Mouse (Mus musculus) neural tube, embryonic 13.5 days (tissue): ENCODE results near the gene Mprip. TPM values are rescaled to one million over a fixed set of nuclear protein-coding genes. Genes with fewer than 3 reads are reported as not detected.

Experiments used
- ATAC-seq: fragments of 200-750 bp; cut with Nextera tagmentation; 2 replicates; pipeline ENCODE4 v1.8.0; 2017; ENCODE audit warnings: low read depth, mild to moderate bottlenecking, moderate TSS enrichment, moderate library complexity
- H3K27ac ChIP-seq: fragments of 300-500 bp; sonication (generic); replicated peaks from 2 replicates; pipeline ENCODE4 v1.5.1; 2015; ENCODE audit warnings: moderate library complexity, mild to moderate bottlenecking, inconsistent platforms
- H3K27me3 ChIP-seq: fragments of 300-500 bp; sonication (generic); 2 replicates; pipeline ENCODE4 v1.6.1; 2015; ENCODE audit warnings: mild to moderate bottlenecking, inconsistent platforms
- H3K36me3 ChIP-seq: fragments of 300-500 bp; sonication (generic); 2 replicates; pipeline ENCODE4 v1.6.1; 2015; ENCODE audit warnings: mild to moderate bottlenecking, inconsistent platforms
- H3K4me1 ChIP-seq: fragments of 300-500 bp; sonication (generic); replicated peaks from 2 replicates; pipeline ENCODE4 v1.6.1; 2015; ENCODE audit warnings: inconsistent platforms
- H3K4me2 ChIP-seq: fragments of 300-500 bp; sonication (generic); 2 replicates; pipeline ENCODE4 v1.6.1; 2015; ENCODE audit warnings: inconsistent platforms, mild to moderate bottlenecking, moderate library complexity
- H3K4me3 ChIP-seq: fragments of 300-500 bp; sonication (generic); 2 replicates; pipeline ENCODE4 v1.5.1; 2015; ENCODE audit warnings: mild to moderate bottlenecking, inconsistent platforms
- H3K9ac ChIP-seq: fragments of 300-500 bp; sonication (generic); 2 replicates; pipeline ENCODE4 v1.6.1; 2015; ENCODE audit warnings: moderate library complexity, mild to moderate bottlenecking, inconsistent platforms
- H3K9me3 ChIP-seq: fragments of 300-500 bp; sonication (generic); 2 replicates; pipeline ENCODE4 v1.6.1; 2016; ENCODE audit warnings: inconsistent platforms
- WGBS: fragments of 180-500 bp; shearing (Covaris S2); methylation state at CpG from one replicate; pipeline ENCODE4 v1.1.7; 2015; 5-methylcytosine and 5-hydroxymethylcytosine counted together
- polyA plus RNA-seq: library from polyadenylated mRNA; unstranded; fragments of >200 nt; fragmentation: Nextera tagmentation; extraction: Ambion mirVana; gene quantifications from 2 replicates; pipeline ENCODE4 v1.2.1, GENCODE M21; 2015

The Mprip gene
- polyA plus RNA-seq, 1 experiment from 2014 or later = 73.5 TPM

GRCm38 (mm10) chr11:59695550-59695949, 34.4 kb downstream of the Mprip start:
- peaks cover 20% of the 10 kb centered on the region for H3K4me1 ChIP-seq
- no peak overlapping the region for H3K4me2 ChIP-seq
- ATAC-seq = no peak
- H3K27me3 ChIP-seq = no peaks in the 10 kb centered on the region
- H3K9me3 ChIP-seq = no peaks in the 10 kb centered on the region
- H3K27ac ChIP-seq = no peak overlapping the region
- no peak overlapping the region for H3K4me3 ChIP-seq
- no peak overlapping the region for H3K9ac ChIP-seq
- H3K36me3 ChIP-seq = peaks cover 42% of the 10 kb centered on the region

DNA sequence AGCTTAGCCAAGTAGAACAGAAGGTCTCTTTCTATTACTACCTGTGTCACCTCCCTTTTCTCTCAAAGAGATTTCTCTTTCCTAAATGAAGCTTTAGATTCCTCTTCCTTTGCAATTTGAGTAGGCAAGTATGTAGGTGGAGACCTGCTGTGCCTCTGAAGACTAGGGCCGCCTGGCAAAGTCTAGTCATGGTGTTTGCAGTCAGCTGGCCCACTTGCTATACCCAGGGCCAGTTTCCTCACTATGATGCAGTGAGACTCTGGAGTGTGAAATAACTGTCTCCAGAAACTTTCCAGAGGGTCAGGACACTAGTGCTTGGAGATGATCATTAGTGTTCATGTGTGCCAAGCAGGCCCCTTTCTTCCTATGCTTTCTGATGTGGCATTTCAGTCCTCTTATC, 36.5 kb downstream of the Mprip start:
- H3K27me3 ChIP-seq = no peaks in the 10 kb centered on the region
- WGBS = 79% methylated on average over 1 of the region's 1 CpGs

DNA sequence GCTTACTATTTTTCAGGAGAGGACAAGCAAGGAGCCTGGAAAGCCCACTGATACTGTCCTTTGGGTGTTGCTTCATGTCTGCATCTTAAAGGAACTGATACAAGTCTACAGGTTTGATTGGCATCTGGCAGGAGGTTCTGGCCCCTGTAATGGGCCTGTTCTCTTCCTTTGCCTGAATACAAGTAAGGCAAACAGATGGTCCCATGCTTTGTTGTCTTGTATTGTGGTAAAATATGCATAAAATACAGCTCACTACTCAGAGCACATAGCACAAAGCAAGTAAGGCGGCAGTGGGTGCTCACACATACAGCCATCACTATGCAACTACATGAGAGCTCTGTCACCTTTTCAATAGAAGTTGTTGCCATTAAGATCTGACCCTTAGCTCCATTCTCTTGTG, 39.7 kb downstream of the Mprip start:
- WGBS = 78% methylated on average over 1 of the region's 1 CpGs
- Histone ChIP-seq H3K36me3 (peaks cover 62% of the 10 kb centered on the region), H3K27ac (no peak overlapping the region), H3K27me3 (no peaks in the 10 kb centered on the region), H3K9ac (no peak overlapping the region), H3K4me2 (no peak overlapping the region), H3K9me3 (no peaks in the 10 kb centered on the region), H3K4me3 (no peak overlapping the region), H3K4me1 (peaks cover 15% of the 10 kb centered on the region)
- no peak for ATAC-seq

More for the DNA sequence above, 36.5 kb downstream of the Mprip start:
- Histone ChIP-seq H3K4me1 (peaks cover 20% of the 10 kb centered on the region), H3K27ac (no peak overlapping the region), H3K4me3 (no peak overlapping the region), H3K36me3 (peaks cover 58% of the 10 kb centered on the region), H3K9me3 (no peaks in the 10 kb centered on the region), H3K4me2 (no peak overlapping the region), H3K9ac (no peak overlapping the region)
- no peak for ATAC-seq

DNA sequence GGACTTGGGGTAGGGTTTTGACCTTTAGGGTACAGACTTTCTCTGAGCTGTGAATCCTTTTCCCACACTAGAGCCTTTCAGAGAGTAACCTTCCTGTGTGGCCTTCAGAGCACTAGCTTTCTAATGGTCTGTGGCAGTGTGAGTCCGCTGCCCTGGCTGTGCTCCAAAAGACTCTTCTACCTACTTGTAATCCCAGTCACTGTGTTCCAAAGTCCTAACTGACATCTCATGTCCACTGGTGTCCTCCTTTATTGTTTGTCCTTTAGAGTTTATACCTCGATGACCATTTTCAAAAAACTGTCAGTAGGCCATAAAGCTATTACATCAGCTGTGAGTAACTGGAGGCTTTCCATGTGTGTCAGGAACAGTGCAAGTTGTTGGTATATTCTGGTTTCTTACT, 44.0 kb downstream of the Mprip start:
- WGBS = 89% methylated on average over 2 of the region's 2 CpGs
- peak overlapping the region; percentile 13; the same call in 1 of the 2 replicates for H3K27ac ChIP-seq
- no peaks in the 10 kb centered on the region for H3K9me3 ChIP-seq
- peaks cover 43% of the 10 kb centered on the region for H3K4me1 ChIP-seq
- no peak overlapping the region for H3K9ac ChIP-seq
- no peak overlapping the region for H3K4me3 ChIP-seq
- H3K36me3 ChIP-seq = peaks cover 21% of the 10 kb centered on the region
- H3K27me3 ChIP-seq = no peaks in the 10 kb centered on the region
- ATAC-seq = no peak
- H3K4me2 ChIP-seq = no peak overlapping the region

GRCm38 (mm10) chr11:59707481-59707880, 46.4 kb downstream of the Mprip start:
- Histone ChIP-seq H3K27ac (peak overlapping the region; percentile 86), H3K4me3 (no peak overlapping the region), H3K27me3 (no peaks in the 10 kb centered on the region), H3K36me3 (peaks cover 5% of the 10 kb centered on the region; the same call in 1 of the 2 replicates), H3K4me2 (peak overlapping the region; percentile 21; the same call in 1 of the 2 replicates), H3K4me1 (peaks cover 46% of the 10 kb centered on the region), H3K9me3 (no peaks in the 10 kb centered on the region), H3K9ac (peak overlapping the region; percentile 18; the same call in 1 of the 2 replicates)
- ATAC-seq = peak; percentile 41; the same call in 1 of the 2 replicates
- WGBS = 22% methylated on average over 2 of the region's 2 CpGs

GRCm38 (mm10) chr11:59707931-59708611, 47.0 kb downstream of the Mprip start:
- Histone ChIP-seq H3K9me3 (no peaks in the 10 kb centered on the region), H3K4me2 (peak overlapping the region; percentile 21; the same call in 1 of the 2 replicates), H3K27me3 (no peaks in the 10 kb centered on the region), H3K36me3 (no peaks in the 10 kb centered on the region), H3K4me3 (no peak overlapping the region), H3K9ac (peak overlapping the region; percentile 45; the same call in 1 of the 2 replicates), H3K4me1 (peaks cover 46% of the 10 kb centered on the region), H3K27ac (peak overlapping the region; percentile 86)
- ATAC-seq = peak; percentile 82
- WGBS = 37% methylated on average over 11 of the region's 11 CpGs

GRCm38 (mm10) chr11:59715424-59715840, 54.3 kb downstream of the Mprip start:
- Histone ChIP-seq H3K9ac (no peak overlapping the region), H3K4me3 (no peak overlapping the region), H3K9me3 (no peaks in the 10 kb centered on the region), H3K36me3 (no peaks in the 10 kb centered on the region), H3K4me2 (no peak overlapping the region), H3K4me1 (peaks cover 3% of the 10 kb centered on the region; the same call in 1 of the 2 replicates), H3K27me3 (no peaks in the 10 kb centered on the region), H3K27ac (no peak overlapping the region)
- WGBS = 84% methylated on average over 3 of the region's 3 CpGs
- ATAC-seq = no peak

DNA sequence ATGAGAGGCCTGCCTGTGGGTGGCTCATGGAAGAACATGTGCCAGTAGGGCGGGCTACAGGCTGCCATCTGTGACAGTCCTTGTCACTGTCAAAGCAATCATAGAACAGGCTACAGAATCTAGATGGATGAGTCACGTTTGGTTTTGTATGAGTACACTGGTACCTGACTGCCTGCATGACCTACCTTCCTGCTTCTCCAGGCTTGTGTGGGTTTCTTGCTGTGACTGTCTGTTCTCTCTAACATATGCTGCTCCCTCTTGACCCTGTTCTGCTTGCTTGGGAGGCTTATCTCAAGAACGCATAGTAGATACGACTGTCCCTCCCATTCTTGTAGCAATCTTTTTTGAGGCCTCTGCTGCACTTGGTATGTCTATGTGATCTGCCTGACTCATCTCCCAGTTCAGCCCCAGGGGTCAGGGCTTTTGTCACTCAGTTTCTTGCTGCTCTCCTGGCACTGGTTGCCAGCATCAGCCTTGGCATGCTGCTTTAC, 56.7 kb downstream of the Mprip start:
- WGBS = 94% methylated on average over 4 of the region's 4 CpGs

DNA sequence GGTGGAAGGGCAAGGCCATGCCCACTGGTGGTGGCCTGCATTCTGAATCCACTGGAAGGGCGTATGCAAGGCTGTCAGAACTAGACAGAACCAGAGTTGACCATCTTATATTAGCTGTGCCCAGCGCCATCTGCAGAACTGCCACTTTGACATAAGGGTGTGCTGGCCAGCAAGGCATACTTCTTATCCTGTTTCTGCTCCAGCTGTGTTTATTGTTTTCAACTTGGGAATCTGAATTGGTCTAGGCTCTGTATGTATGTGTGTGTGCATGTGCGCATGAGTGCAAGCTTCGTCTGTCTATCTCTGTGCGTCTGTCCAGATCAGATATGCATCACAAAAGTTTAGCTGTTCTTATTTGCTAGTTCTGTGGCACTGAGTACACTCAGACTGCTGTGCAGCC, 58.1 kb downstream of the Mprip start:
- H3K4me1 ChIP-seq = peaks cover 4% of the 10 kb centered on the region; the same call in 1 of the 2 replicates
- H3K4me2 ChIP-seq = no peak overlapping the region
- ATAC-seq = no peak
- H3K9ac ChIP-seq = no peak overlapping the region
- H3K36me3 ChIP-seq = no peaks in the 10 kb centered on the region
- H3K9me3 ChIP-seq = no peaks in the 10 kb centered on the region
- no peak overlapping the region for H3K4me3 ChIP-seq
- WGBS = 91% methylated on average over 5 of the region's 5 CpGs
- H3K27ac ChIP-seq = no peak overlapping the region
- no peaks in the 10 kb centered on the region for H3K27me3 ChIP-seq

More for the DNA sequence above, 56.7 kb downstream of the Mprip start:
- no peak overlapping the region for H3K9ac ChIP-seq
- no peak overlapping the region for H3K4me3 ChIP-seq
- H3K9me3 ChIP-seq = no peaks in the 10 kb centered on the region
- ATAC-seq = no peak
- H3K4me2 ChIP-seq = no peak overlapping the region
- H3K4me1 ChIP-seq = peaks cover 4% of the 10 kb centered on the region; the same call in 1 of the 2 replicates
- no peak overlapping the region for H3K27ac ChIP-seq
- no peaks in the 10 kb centered on the region for H3K36me3 ChIP-seq
- H3K27me3 ChIP-seq = no peaks in the 10 kb centered on the region

GRCm38 (mm10) chr11:59721385-59721784, 60.3 kb downstream of the Mprip start:
- 82% methylated on average over 2 of the region's 2 CpGs for WGBS
- Histone ChIP-seq H3K4me3 (no peak overlapping the region), H3K27ac (no peak overlapping the region), H3K9ac (no peak overlapping the region), H3K27me3 (no peaks in the 10 kb centered on the region), H3K9me3 (no peaks in the 10 kb centered on the region), H3K4me2 (no peak overlapping the region), H3K36me3 (no peaks in the 10 kb centered on the region), H3K4me1 (peaks cover 4% of the 10 kb centered on the region; the same call in 1 of the 2 replicates)
- ATAC-seq = no peak

- Histone ChIP-seq H3K36me3 (peaks cover 37% of the 10 kb centered on the region), H3K4me2 (no peak overlapping the region), H3K4me1 (no peaks in the 10 kb centered on the region), H3K9me3 (no peaks in the 10 kb centered on the region), H3K27me3 (no peaks in the 10 kb centered on the region), H3K9ac (no peak overlapping the region), H3K4me3 (no peak overlapping the region), H3K27ac (no peak overlapping the region)
- ATAC-seq = no peak
- whole genome bisulfite sequencing = 91% methylated on average over 3 of the region's 3 CpGs
Observed at GRCm38 (mm10) chr11:59727204-59727603, 66.1 kb downstream of the Mprip start.

DNA sequence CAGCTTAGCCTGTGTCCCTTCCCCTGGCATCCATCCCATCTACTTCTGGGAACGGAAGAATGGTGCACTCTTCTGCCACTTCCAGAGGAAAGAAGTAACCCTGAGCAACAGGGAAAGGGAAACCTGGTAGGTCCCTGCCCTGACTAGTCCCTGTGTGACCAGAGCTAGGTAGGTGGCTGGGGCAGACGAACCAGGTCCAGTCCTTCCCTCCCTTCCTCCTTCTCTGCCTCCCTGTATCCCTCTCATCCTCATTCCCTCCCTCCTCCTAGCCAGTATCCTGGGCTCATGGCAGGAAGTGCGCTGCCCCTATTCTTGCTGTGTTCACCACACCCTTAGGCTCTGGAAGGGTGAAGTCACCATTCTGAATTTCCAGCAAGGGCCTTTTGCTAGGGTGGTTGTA, 70.7 kb downstream of the Mprip start:
- no peak for ATAC-seq
- H3K27me3 ChIP-seq = no peaks in the 10 kb centered on the region
- no peak overlapping the region for H3K4me3 ChIP-seq
- H3K9me3 ChIP-seq = no peaks in the 10 kb centered on the region
- H3K9ac ChIP-seq = no peak overlapping the region
- H3K27ac ChIP-seq = no peak overlapping the region
- 84% methylated on average over 3 of the region's 3 CpGs for WGBS
- H3K4me1 ChIP-seq = 0 out of 2 replicates have a peak, but pooled peaks cover 7% of the 10 kb centered on the region
- H3K36me3 ChIP-seq = peaks cover 69% of the 10 kb centered on the region
- H3K4me2 ChIP-seq = no peak overlapping the region
